Mouse (Mus musculus): Measurements from ENCODE around the gene Ttc16. TPM values are rescaled to one million over a fixed set of nuclear protein-coding genes. Genes with fewer than 3 reads are reported as not detected.

The Ttc16 gene
- total RNA-seq, 2 experiments from 2014 or later: 0.07 to 0.24 TPM

DNA sequence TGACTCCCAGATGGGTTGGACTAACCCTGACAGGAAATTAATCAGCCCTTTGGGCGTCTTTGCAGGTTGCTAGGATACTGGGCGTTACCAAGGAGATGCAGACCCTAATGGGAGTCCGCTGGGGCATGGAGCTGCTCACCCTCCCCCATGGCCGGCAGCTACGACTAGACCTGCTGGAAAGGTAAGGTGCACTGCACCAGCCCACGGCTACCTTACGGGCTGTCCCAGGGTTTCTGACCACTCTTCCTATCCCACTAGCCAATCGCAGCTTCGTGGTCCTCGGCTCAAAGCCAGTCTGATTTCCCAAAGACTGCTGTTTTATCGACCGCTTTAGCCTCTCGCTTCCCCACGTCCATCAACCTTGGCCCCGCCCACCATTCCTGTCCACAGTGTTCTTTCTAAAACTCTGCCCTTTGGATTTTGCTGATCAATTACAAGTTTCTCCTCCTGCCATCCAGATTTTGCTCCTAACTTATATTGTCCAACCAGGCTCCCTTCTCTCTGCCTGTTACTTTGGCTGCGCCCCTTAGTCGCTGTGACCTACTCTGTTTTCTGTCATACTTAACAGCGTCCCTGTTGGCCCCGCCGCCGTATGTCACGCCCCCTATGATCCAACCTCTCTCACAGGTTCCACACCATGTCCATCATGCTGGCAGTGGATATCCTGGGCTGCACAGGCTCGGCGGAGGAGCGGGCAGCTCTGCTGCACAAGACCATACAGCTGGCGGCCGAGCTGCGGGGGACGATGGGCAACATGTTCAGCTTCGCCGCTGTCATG lies 24.4 kb downstream of the Ttc16 start:
- intact Hi-C loops (cut with DNase I): no loop called here
- peak in 1 of 2 experiments; percentile 57 for DNase-seq

DNA sequence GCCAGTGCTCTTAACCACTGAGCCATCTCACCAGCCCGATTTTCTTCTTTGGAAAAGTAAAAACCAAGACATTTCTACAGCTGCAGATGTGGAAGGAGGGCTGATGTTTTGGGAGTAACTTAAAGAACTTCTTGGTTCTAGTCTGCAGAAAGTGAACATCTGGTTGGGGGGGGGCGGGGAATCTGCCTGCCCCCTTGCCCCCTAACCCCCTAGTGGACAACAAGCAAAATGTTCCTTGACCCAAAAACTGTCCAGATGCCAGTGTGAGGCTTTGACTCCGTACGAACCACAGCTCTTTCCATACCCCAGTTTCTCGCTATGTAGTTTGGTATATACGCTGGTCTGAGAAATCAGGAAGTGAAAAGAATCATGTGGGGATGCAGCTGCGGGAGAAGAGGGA lies 25.2 kb downstream of the Ttc16 start:
- DNase-seq: no peak
- intact Hi-C loops (cut with DNase I): no loop called here

DNA sequence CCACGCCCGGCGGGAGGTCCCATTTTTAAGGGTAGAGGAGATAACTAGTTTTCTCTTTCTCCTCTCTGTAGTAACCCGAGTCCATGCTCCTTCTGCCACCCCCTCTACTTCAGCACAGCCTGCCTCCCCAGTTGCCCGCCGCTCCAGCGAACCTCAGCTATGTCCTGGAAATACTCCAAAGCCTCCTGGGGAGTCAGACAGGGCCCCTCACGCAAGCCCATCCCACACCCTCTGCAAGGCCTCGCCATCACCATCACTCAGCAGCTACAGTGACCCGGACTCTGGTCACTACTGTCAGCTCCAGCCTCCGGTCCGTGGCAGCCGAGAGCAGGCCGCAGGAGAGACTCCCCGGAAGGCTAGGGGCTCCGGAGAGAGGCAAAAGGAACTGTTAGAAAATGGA lies 26.4 kb downstream of the Ttc16 start:
- DNase-seq: no peak
- intact Hi-C loops (cut with DNase I): loop anchor here (5.0 kb wide), 1 partner anchor 117 kb away; no protein-coding TSS in a partner anchor

DNA sequence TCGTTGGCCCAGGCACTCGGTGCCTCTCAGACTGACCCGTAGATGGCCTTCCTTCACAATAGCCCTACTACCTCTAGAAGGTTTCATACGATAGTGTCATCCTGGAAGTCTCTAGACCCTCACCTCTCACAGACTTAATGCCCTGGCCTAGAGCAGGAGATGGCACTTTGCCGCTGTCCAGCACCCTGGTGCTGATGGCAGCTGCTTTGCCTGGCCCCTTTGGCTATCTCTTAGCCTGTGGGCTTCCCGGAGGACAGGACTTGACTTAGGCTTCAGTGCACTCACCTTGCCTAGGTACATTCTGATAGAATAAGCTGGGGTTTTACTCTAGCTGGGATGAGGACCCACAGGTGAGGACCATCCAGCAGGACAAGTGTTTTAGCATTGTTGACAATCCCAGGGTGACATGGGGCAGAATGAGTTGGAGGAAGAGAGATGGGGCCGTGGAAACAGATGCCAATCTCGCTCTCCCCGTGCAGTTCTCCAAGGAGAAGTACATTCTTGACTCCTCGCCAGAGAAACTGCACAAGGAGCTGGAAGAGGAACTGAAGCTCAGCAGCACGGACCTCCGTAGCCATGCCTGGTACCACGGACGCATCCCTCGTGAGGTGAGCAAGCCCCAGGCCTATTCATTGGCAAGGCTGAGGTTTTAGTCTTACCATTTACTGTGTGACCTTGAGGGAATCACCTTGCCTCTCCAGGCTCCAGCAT lies 31.0 kb downstream of the Ttc16 start:
- intact Hi-C loops (cut with DNase I): no loop called here
- DNase-seq: no peak

GRCm38 (mm10) chr2:32742173-32742531 lies 33.3 kb downstream of the Ttc16 start:
- intact Hi-C loops (cut with DNase I): no loop called here
- no peak for DNase-seq

GRCm38 (mm10) chr2:32741273-32742172 lies 33.9 kb downstream of the Ttc16 start:
- DNase-seq: peak; percentile 57 to 60
- intact Hi-C loops (cut with DNase I): no loop called here

DNA sequence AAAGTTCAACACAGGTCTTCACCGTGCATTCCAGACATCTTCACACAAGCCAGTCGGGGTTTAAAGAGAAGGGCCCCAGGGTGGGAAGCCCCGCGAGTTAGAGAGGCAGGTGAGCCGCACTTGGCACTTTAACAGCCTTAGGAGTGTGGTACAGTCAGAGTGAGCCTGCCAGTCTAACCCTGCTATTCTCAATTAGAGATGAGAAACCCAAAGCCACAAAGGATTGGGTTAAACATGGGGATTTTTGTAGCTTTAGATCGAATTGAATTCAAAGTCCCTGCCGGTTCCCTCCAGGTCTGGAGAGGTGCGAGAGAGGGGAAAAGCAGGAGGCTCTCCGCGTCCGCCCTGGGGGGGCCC lies 34.5 kb downstream of the Ttc16 start, which contains the start of gene 6330409D20Rik:
Gene 6330409D20Rik, minus strand, starts transcription at position 101 of the 357 bp plus-strand sequence.
- DNase-seq: no peak
- intact Hi-C loops (cut with DNase I): no loop called here

DNA sequence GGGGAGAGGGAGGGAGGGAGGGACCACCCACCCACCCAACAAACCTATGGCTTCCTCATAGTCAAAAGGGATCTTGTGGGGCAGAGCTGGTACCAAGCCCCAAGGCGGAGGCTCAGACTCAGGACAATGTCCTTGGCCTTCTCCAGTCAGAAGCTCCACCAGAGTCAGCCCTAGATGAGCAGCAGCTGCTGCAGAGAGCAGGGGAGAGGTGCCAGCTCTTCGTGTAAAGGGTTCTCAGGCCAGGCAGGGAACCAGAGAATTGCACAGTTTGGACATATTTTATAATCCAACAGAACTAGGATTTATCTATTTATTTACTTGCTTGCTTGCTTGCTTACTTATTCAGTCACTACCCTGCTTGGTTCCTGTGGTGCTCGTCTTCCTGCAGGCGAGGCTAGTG lies 36.1 kb downstream of the Ttc16 start:
- intact Hi-C loops (cut with DNase I): no loop called here
- no peak for DNase-seq

DNA sequence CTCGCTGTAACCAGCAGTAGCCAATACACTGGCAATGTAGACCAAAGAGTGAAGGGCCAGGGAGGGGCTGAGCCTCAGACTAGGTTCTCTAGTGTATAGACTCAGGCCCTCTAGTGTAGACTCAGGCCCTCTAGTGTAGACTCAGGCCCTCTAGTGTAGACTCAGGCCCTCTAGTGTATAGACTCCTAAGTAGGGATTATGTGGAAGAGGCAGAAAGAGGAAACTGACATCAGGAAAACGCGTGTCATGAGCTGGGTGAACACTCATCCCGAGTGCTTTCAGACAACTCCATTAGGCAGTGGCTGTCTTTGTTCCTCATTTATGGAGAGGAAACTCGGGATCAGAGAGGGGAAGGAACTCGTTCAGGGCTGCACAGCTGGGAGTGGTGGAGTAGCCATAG lies 38.4 kb downstream of the Ttc16 start:
- no peak for DNase-seq
- intact Hi-C loops (cut with DNase I): no loop called here

GRCm38 (mm10) chr2:32736306-32736829 lies 39.1 kb downstream of the Ttc16 start:
- no peak for DNase-seq
- intact Hi-C loops (cut with DNase I): no loop called here

DNA sequence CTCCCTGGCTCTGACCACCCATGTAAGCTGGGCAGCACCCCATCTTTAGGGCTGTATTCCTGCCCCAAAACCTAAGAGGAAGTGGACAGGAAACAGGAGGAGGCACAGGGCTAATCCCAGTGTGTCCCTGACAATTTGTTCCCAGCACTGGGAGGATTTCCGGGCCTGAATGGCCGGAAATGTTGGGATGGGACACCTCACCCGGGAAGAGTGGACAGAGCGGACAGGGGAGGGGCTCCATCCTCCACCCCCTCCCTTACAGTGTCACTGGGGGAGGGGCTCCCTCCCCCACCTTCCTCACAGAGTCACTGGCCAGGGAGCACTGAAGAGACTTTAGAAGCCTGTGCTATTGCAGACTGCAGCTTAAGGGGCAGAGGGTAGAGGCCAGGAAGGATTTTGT lies 40.5 kb downstream of the Ttc16 start:
- DNase-seq: peak; percentile 73 to 78
- intact Hi-C loops (cut with DNase I): no loop called here

DNA sequence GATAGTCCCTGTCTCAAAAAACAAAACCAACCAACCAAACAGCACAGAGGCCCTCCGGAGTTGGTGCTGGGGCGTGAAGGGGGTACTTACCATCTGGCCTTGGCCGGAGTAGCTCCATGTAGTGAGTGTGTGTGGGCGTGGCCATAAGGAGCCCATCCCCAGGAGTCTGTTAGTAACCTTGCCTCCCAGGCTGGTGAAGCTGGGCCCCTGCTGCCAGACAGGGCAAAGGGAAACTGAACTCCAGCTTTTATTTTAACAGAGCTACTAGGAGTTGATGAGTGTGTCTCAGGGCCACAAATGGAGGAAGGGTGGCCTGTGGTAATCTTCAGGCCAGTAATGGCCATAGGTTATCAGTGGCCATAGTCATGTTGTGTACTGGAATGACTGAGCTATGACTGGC lies 41.0 kb downstream of the Ttc16 start:
- intact Hi-C loops (cut with DNase I): no loop called here
- DNase-seq: no peak

- intact Hi-C loops (cut with DNase I): no loop called here
- DNase-seq: no peak
These were observed 42.7 kb downstream of the Ttc16 start for GRCm38 (mm10) chr2:32732695-32733094.

GRCm38 (mm10) chr2:32731911-32732310 lies 43.5 kb downstream of the Ttc16 start:
- peak in 1 of 2 experiments; percentile 52 for DNase-seq
- intact Hi-C loops (cut with DNase I): no loop called here

GRCm38 (mm10) chr2:32730854-32731253 lies 44.6 kb downstream of the Ttc16 start:
- intact Hi-C loops (cut with DNase I): no loop called here
- DNase-seq: peak in 1 of 2 experiments; percentile 58

DNA sequence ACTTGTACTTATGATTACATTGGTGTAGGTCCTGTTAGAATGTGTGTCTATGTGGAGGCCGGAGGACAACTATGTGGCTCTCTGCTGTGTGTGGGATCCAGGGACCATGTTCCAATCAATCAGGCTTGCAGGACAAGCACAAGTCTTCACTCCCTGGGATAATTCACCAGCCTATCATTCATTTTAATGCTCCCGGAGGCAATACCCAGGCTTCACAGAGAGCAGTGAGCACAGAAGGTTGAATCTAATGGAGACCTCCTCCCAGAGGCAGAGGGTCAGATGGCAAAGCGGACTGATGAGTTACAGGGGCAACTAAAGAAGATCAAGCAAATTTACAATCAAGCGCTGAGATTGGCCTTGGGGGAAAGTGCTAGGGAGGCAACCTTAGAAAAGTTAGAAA lies 45.9 kb downstream of the Ttc16 start:
- intact Hi-C loops (cut with DNase I): loop anchor here (2.0 kb wide), 1 partner anchor 17 kb away; the partner anchor contains the start of gene Cdk9
- DNase-seq: no peak

GRCm38 (mm10) chr2:32728463-32728862 lies 47.0 kb downstream of the Ttc16 start:
- DNase-seq: peak; percentile 63 to 67
- intact Hi-C loops (cut with DNase I): loop anchor here (2.0 kb wide), 1 partner anchor 16 kb away; the partner anchor contains the start of gene Cdk9

DNA sequence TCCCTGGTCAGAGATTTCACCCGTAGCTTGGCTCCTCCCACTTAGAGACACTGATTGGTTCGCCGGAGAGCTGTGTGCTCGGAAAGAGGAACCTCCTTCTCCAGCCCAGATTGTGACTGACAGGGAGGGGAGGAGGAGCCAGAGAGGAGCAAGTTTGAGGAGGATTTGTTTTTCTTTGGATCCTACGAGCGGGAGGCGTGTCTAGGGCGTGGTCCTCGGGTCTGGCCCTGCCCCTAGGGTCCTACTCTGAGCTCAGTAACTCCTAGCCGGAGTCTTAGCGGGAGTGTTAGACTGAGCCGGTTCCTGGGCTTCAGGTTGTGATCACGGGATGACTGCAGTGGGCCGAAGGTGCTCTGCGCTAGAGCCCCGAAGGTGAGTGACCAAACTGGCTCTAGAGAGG lies 48.0 kb downstream of the Ttc16 start:
- DNase-seq: peak; percentile 91 to 94
- intact Hi-C loops (cut with DNase I): no loop called here

DNA sequence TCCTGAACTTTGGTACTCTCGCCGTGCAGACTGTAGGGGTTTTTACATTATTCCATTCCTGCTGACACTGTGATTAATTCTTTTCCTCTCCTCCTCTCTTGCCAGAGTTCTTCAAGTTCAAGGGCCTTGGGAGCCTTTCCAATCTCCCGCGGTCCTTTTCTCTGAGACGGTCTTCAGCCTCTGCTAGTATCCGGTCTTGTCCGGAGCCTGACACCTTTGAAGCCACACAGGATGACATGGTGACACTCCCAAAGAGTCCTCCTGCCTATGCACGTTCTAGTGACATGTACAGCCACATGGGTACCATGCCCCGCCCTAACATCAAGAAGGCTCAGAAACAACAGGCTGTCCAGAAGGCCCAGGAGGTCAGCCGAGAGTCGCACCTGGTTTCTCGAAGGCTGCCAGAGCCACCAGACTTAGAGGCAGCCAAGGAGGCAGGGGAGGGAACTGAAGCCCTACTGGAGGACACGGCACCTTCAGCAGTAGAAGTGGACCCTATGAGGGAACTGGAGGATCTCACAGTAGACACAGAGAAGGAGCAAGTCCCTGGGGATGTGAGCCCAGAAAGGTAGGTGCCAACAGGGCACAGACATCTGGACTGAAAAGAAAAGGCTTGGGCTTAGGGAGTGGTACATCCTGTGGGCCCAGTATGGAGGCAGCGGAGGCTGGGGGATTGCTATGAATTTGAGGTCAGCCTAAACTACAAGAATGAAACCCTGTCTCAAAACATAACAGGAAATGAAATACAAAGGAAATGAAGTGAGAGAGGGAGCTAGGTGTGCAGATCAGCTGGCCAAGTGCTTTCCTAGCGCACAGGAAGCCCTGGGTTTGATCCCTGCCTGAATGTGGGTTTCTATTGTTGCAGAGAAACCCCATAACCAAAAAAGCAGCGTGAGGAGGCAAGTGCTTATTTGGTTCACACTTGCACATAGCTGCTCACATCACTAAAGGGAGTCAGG lies 50.3 kb downstream of the Ttc16 start:
- DNase-seq: no peak
- intact Hi-C loops (cut with DNase I): no loop called here

Measured in heart, postnatal 14 days (tissue).